Mouse (Mus musculus): Measurements from ENCODE around the gene Efcab6. TPM values are rescaled to one million over a fixed set of nuclear protein-coding genes. Genes with fewer than 3 reads are reported as not detected.

Gene Efcab6
- polyA plus RNA-seq, 1 experiment from 2014 or later, result 0.12 TPM

DNA sequence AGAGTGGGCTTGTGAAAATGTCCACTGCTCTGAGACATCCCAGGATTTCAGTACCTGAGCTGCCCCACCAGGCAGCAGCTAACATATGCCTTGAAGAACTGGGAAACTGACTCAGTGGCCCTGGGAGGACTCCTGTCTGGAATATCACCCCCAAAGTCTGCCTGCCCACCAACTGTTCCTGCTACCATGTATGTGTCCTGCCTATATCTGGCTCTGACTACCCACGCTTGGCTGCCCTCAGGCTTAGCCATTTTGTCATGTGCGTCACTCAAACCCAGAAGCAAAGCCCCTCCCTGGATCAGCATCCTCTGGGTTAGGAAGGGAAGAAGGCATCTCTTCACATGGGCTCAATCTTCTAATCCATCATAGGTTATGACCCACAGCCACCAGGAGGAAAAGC is 14.3 kb upstream of the Efcab6 start:
- H3K4me1 ChIP-seq, result peaks cover 4% of the 10 kb centered on the region; the same call in 1 of the 2 replicates
- no peak overlapping the region for H3K27ac ChIP-seq
- no peak overlapping the region for H3K4me2 ChIP-seq (replicated peaks)
- no peaks in the 10 kb centered on the region for H3K9me3 ChIP-seq (replicated peaks)
- no peak for ATAC-seq (ENCODE audit: low FRiP score)
- H3K27me3 ChIP-seq, result peaks cover 5% of the 10 kb centered on the region
- WGBS, result 82% methylated on average over 2 of the region's 2 CpGs
- H3K36me3 ChIP-seq, result peaks cover 6% of the 10 kb centered on the region; the same call in 1 of the 2 replicates
- H3K9ac ChIP-seq, result no peak overlapping the region
- no peak overlapping the region for H3K4me3 ChIP-seq

GRCm38 (mm10) chr15:84078667-84079066 is 13.5 kb upstream of the Efcab6 start:
- Histone ChIP-seq H3K9ac (no peak overlapping the region), H3K36me3 (peaks cover 6% of the 10 kb centered on the region; the same call in 1 of the 2 replicates), H3K4me2 (replicated peaks) (no peak overlapping the region), H3K4me1 (peaks cover 12% of the 10 kb centered on the region; the same call in 1 of the 2 replicates), H3K9me3 (replicated peaks) (no peaks in the 10 kb centered on the region), H3K27ac (no peak overlapping the region), H3K4me3 (no peak overlapping the region), H3K27me3 (peaks cover 8% of the 10 kb centered on the region)
- ATAC-seq (ENCODE audit: low FRiP score), result no peak
- WGBS, result 78% methylated on average over 13 of the region's 13 CpGs

DNA sequence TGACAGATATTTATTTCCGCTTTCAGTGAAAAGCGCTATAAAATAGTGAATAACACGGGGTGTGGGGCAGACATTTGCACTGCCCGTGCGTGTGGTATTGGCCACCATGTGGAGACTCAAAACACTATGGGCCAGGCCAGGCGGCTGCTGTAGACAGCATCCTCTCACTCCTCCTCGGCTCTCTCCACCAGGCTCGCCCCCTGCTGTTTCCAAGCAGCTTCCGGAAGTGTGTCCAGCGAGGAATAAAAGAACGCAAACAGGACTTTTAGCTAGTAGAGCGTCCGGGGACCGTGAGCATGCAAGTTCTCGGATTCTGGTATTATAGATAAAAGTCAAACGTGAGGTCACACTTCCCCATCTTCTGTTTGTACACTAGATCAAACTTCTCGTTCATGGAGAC is 12.0 kb upstream of the Efcab6 start:
- 53% methylated on average over 17 of the region's 17 CpGs for WGBS
- Histone ChIP-seq H3K36me3 (peaks cover 6% of the 10 kb centered on the region; the same call in 1 of the 2 replicates), H3K27ac (no peak overlapping the region), H3K9me3 (replicated peaks) (no peaks in the 10 kb centered on the region), H3K9ac (no peak overlapping the region), H3K4me2 (replicated peaks) (no peak overlapping the region), H3K4me3 (no peak overlapping the region), H3K4me1 (peaks cover 14% of the 10 kb centered on the region; the same call in 1 of the 2 replicates), H3K27me3 (peaks cover 17% of the 10 kb centered on the region)
- ATAC-seq (ENCODE audit: low FRiP score), result no peak

DNA sequence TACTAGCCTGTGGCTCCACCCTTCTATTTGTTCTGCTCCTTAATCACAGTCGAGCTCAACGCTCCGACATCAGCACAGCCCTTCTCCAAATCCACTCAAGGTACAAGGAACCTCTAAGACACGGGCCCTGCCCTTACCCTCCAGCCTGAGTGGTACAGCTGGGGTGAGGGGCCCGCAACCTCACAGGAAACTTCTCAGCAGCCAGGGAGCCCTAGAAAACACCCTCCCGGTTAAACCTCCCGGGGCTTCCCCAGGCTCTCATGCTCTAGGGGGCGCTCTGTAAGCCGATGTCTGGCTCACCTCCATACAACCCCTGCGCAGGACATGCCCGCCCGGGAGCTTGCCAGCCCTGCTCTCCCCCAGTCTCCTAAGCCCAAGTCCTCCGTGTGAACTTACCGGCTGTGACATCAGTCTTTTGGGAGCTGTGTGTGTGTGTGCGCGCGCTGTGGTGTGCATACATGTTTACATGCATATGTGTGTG is 9.6 kb upstream of the Efcab6 start:
- WGBS, result 17% methylated on average over 17 of the region's 17 CpGs
- no peak overlapping the region for H3K4me3 ChIP-seq
- peak overlapping the region; percentile 30 for H3K4me2 ChIP-seq (replicated peaks)
- H3K9ac ChIP-seq, result no peak overlapping the region
- no peaks in the 10 kb centered on the region for H3K9me3 ChIP-seq (replicated peaks)
- peaks cover 15% of the 10 kb centered on the region; the same call in 1 of the 2 replicates for H3K4me1 ChIP-seq
- H3K36me3 ChIP-seq, result peaks cover 2% of the 10 kb centered on the region; the same call in 1 of the 2 replicates
- no peak overlapping the region for H3K27ac ChIP-seq
- ATAC-seq (ENCODE audit: low FRiP score), result no peak
- peaks cover 39% of the 10 kb centered on the region for H3K27me3 ChIP-seq

- H3K4me1 ChIP-seq, result peaks cover 21% of the 10 kb centered on the region; the same call in 1 of the 2 replicates
- H3K27ac ChIP-seq, result no peak overlapping the region
- peak overlapping the region; percentile 30 for H3K4me2 ChIP-seq (replicated peaks)
- WGBS, result 11% methylated on average over 13 of the region's 15 CpGs
- H3K9me3 ChIP-seq (replicated peaks), result no peaks in the 10 kb centered on the region
- H3K4me3 ChIP-seq, result no peak overlapping the region
- ATAC-seq (ENCODE audit: low FRiP score), result no peak
- H3K36me3 ChIP-seq, result no peaks in the 10 kb centered on the region
- H3K27me3 ChIP-seq, result peaks cover 45% of the 10 kb centered on the region
- no peak overlapping the region for H3K9ac ChIP-seq
Observed at GRCm38 (mm10) chr15:84073911-84074704, 8.9 kb upstream of the Efcab6 start.

DNA sequence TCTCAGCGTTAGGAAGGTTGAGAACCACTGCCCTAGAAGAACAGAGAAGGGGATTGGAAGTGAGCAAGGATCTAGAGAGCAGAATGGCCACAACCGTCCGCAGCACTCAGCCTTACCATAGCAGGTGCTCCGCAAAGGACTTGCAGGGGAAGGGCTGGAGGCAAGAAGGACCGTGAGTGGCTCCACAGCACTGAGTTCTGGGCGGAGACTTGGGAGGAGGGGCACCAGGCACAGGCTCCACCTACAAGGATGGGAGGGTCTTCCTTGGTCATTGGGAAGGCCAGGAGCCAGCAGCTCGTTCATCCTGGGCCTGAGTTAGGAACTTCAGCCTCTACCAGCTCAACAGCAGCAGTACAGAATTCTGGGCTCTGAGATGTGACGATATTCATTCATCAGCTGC is 7.9 kb upstream of the Efcab6 start:
- no peak overlapping the region for H3K27ac ChIP-seq
- H3K27me3 ChIP-seq, result peaks cover 55% of the 10 kb centered on the region
- no peaks in the 10 kb centered on the region for H3K36me3 ChIP-seq
- WGBS, result 26% methylated on average over 8 of the region's 8 CpGs
- no peaks in the 10 kb centered on the region for H3K9me3 ChIP-seq (replicated peaks)
- ATAC-seq (ENCODE audit: low FRiP score), result no peak
- H3K4me3 ChIP-seq, result no peak overlapping the region
- H3K4me2 ChIP-seq (replicated peaks), result no peak overlapping the region
- no peak overlapping the region for H3K9ac ChIP-seq
- peaks cover 27% of the 10 kb centered on the region; the same call in 1 of the 2 replicates for H3K4me1 ChIP-seq

GRCm38 (mm10) chr15:84072226-84072625 is 7.0 kb upstream of the Efcab6 start:
- WGBS, result 22% methylated on average over 7 of the region's 7 CpGs
- Histone ChIP-seq H3K27me3 (peaks cover 63% of the 10 kb centered on the region), H3K4me1 (peaks cover 27% of the 10 kb centered on the region; the same call in 1 of the 2 replicates)

DNA sequence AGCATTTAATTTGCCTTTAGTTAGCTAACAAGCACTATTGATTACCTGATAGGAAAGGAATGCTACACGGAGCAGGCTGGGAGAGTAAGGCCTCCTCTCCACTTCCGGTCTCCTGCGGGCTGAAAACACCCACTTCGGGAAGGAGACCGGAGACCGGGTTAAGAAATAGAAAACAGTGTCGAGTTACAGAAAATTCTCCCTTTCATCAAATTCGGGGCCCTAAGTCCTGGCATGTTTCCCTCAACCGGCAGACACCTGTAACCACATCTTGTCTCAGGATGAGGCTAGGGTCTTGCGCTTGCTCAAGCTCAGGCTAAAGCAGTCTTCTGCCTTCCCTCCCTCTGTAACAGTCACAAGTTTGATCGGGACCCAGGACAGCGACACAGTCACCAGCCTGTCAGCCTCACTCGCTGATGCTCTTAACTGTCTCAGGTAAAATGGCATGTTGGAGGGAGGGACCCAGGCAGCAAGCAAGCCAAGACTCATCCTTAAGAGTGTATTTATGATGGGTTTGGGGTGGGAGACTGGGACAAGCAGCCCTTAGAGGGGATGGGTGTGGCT is 5.0 kb upstream of the Efcab6 start:
- no peak for ATAC-seq (ENCODE audit: low FRiP score)
- Histone ChIP-seq H3K27me3 (peaks cover 69% of the 10 kb centered on the region), H3K4me2 (replicated peaks) (peak overlapping the region; percentile 30), H3K9me3 (replicated peaks) (no peaks in the 10 kb centered on the region; the same call in 1 of the 2 replicates), H3K4me1 (peaks cover 28% of the 10 kb centered on the region), H3K4me3 (no peak overlapping the region), H3K27ac (no peak overlapping the region), H3K36me3 (no peaks in the 10 kb centered on the region), H3K9ac (no peak overlapping the region)
- 6% methylated on average over 13 of the region's 13 CpGs for WGBS

More at GRCm38 (mm10) chr15:84072226-84072625, 7.0 kb upstream of the Efcab6 start:
- no peak overlapping the region for H3K4me2 ChIP-seq (replicated peaks)
- no peaks in the 10 kb centered on the region for H3K9me3 ChIP-seq (replicated peaks)
- ATAC-seq (ENCODE audit: low FRiP score), result peak; percentile 61; the same call in 1 of the 2 replicates
- H3K9ac ChIP-seq, result no peak overlapping the region
- no peak overlapping the region for H3K4me3 ChIP-seq
- no peaks in the 10 kb centered on the region for H3K36me3 ChIP-seq
- no peak overlapping the region for H3K27ac ChIP-seq

GRCm38 (mm10) chr15:84069455-84070050 is 4.4 kb upstream of the Efcab6 start:
- WGBS, result 11% methylated on average over 16 of the region's 16 CpGs
- no peak overlapping the region for H3K27ac ChIP-seq
- H3K36me3 ChIP-seq, result no peaks in the 10 kb centered on the region
- peaks cover 69% of the 10 kb centered on the region for H3K27me3 ChIP-seq
- H3K4me2 ChIP-seq (replicated peaks), result peak overlapping the region; percentile 30
- H3K9ac ChIP-seq, result no peak overlapping the region
- H3K4me3 ChIP-seq, result no peak overlapping the region
- H3K4me1 ChIP-seq, result peaks cover 28% of the 10 kb centered on the region
- no peaks in the 10 kb centered on the region; the same call in 1 of the 2 replicates for H3K9me3 ChIP-seq (replicated peaks)
- ATAC-seq (ENCODE audit: low FRiP score), result no peak

DNA sequence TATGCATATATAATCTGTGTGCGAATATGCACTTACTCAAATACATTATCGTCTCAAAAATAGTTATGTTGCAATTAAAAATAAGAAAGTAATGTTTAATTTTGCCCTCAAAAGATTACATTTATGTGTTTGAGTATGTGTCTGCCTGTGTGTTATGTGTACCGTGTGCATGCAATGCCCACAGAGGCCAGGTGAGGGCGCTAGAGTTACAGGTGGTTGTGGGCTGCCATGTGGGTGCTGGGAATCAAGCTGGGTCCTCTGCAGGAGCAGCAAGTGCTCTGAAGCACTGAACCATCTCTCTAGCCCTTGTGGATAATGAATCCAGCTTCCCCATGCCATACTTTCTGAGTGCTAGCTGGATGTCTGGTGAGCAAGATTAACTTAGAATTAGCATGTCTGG is 522 bp upstream of the Efcab6 start:
- Histone ChIP-seq H3K4me1 (peaks cover 18% of the 10 kb centered on the region), H3K4me3 (no peak overlapping the region), H3K9ac (no peak overlapping the region), H3K27me3 (peaks cover 47% of the 10 kb centered on the region), H3K36me3 (no peaks in the 10 kb centered on the region), H3K27ac (no peak overlapping the region), H3K4me2 (replicated peaks) (no peak overlapping the region), H3K9me3 (replicated peaks) (peaks cover 4% of the 10 kb centered on the region; the same call in 1 of the 2 replicates)
- no peak for ATAC-seq (ENCODE audit: low FRiP score)
- WGBS, result 63% methylated on average over 4 of the region's 4 CpGs

DNA sequence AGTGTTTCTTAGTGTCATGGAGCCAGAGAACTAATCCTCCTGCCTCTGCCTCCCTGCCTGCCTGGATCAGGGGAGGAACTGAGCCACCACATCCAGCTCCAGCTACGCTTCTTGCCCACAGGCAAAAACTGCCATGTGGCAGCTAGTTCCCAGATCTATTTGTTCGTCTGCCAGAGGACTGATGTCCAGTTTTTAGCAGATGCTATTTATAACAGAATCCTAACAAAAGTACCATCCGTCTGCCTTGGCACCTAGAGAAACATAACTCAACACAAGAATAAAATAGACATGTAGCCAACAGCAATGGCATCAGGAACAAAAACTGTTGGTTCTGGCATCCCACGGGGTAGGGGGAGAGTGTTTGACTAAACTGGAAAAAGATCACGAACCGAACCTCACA is 6.3 kb downstream of the Efcab6 start:
- 81% methylated on average over 6 of the region's 6 CpGs for WGBS
- Histone ChIP-seq H3K4me2 (replicated peaks) (no peak overlapping the region), H3K27me3 (peaks cover 3% of the 10 kb centered on the region; the same call in 1 of the 2 replicates), H3K4me1 (peaks cover under 1% of the 10 kb centered on the region; the same call in 1 of the 2 replicates), H3K9ac (no peak overlapping the region), H3K27ac (no peak overlapping the region), H3K4me3 (no peak overlapping the region), H3K9me3 (replicated peaks) (0 out of 2 replicates have a peak, but pooled peaks cover 4% of the 10 kb centered on the region), H3K36me3 (no peaks in the 10 kb centered on the region)
- no peak for ATAC-seq (ENCODE audit: low FRiP score)

DNA sequence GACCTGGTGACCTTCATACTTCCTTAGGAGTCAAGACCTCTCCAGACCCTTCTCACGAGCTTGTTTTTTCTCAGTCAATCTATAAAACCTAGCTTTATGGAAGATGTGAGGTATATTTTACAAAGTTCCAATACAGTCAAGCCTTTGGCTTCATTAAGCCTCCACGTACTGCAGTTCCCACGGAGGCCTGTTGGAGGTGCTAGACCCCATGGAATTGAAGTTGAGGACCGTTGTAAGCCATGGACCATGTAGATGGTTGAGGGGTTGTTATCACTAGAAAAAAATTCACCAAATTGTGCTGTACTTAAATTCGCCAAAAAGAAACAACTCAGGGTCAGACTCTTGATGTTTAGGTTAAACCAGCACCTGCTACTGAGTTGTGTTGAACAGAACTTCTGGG is 9.1 kb downstream of the Efcab6 start:
- H3K4me2 ChIP-seq (replicated peaks), result no peak overlapping the region
- H3K9me3 ChIP-seq (replicated peaks), result no peaks in the 10 kb centered on the region
- peaks cover 4% of the 10 kb centered on the region; the same call in 1 of the 2 replicates for H3K4me1 ChIP-seq
- 70% methylated on average over 5 of the region's 5 CpGs for WGBS
- H3K27ac ChIP-seq, result no peak overlapping the region
- H3K36me3 ChIP-seq, result no peaks in the 10 kb centered on the region
- H3K4me3 ChIP-seq, result no peak overlapping the region
- ATAC-seq (ENCODE audit: low FRiP score), result no peak
- H3K9ac ChIP-seq, result no peak overlapping the region
- H3K27me3 ChIP-seq, result no peaks in the 10 kb centered on the region; the same call in 1 of the 2 replicates

Measured in hindbrain, embryonic 12.5 days (tissue).